Mouse (Mus musculus): ENCODE measurements around the gene Olfr556. TPM values are rescaled to one million over a fixed set of nuclear protein-coding genes. Genes with fewer than 3 reads are reported as not detected.
"Not testable (repeated sequence)": the region's sequence is repeated elsewhere in the genome, so short reads cannot be mapped to it uniquely, and the experiment has no call there.

Olfr556 gene
- not detected in 2 replicates for polyA plus RNA-seq (2015; fragmentation: Nextera tagmentation; extraction: Ambion mirVana)

DNA sequence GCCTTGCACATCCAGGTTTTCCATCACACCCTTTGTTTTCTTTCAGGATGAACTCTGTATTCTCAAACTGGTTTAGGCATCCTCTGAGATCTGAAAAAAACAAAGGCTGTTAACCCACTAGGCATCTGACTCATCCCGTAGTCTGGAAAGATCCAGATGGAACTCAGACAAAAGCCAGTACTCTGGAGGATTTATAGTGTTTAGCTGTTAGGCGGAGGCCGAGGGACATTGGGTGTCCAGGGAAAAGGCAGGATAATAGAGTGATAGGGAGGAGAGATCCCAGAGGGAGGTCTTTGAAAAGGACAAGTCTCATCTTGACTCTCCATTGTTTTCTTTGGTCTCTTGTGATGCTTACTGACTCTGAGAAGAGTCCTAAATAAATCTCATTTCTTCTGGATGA lies at the start of gene Olfr556:
Gene Olfr556 (plus strand): TSS at position 301 of the 400 bp plus-strand sequence.
- 44% methylated on average over 3 of the region's 3 CpGs for WGBS
- no peaks in the 10 kb centered on the region for H3K27me3 ChIP-seq (replicated peaks; ENCODE audit: control insufficient read depth, insufficient read depth, low read length)
- ATAC-seq = no peak

GRCm38 (mm10) chr7:102618118-102618517 lies 46.6 kb upstream of the Olfr556 start, which contains the start of gene Olfr553:
Olfr553 (minus strand) TSS chr7:102618218.
- Histone ChIP-seq H3K27ac (ENCODE audit: low read depth, low read length) (no peak within 1 kb of the TSS), H3K9me3 (ENCODE audit: control insufficient read depth, low read length) (no peaks in the 10 kb centered on the region), H3K27me3 (replicated peaks; ENCODE audit: control insufficient read depth, insufficient read depth, low read length) (no peaks in the 10 kb centered on the region), H3K4me1 (ENCODE audit: control insufficient read depth, insufficient read depth, low read depth, low read length) (no peaks in the 10 kb centered on the region), H3K4me3 (ENCODE audit: low read length) (no peak within 1 kb of the TSS), H3K4me2 (ENCODE audit: low read length) (no peak within 1 kb of the TSS), H3K36me3 (ENCODE audit: control insufficient read depth, insufficient read depth, low read length) (no peaks in the 10 kb centered on the region), H3K9ac (ENCODE audit: low read depth, low read length) (no peak within 1 kb of the TSS)
- ATAC-seq = no peak

More for the DNA sequence above, at the start of gene Olfr556:
- Histone ChIP-seq H3K9ac (ENCODE audit: low read depth, low read length) (no peak within 1 kb of the TSS), H3K36me3 (ENCODE audit: control insufficient read depth, insufficient read depth, low read length) (no peaks in the 10 kb centered on the region), H3K27ac (ENCODE audit: low read depth, low read length) (no peak within 1 kb of the TSS), H3K9me3 (ENCODE audit: control insufficient read depth, low read length) (no peaks in the 10 kb centered on the region), H3K4me3 (ENCODE audit: low read length) (no peak within 1 kb of the TSS), H3K4me2 (ENCODE audit: low read length) (no peak within 1 kb of the TSS), H3K4me1 (ENCODE audit: control insufficient read depth, insufficient read depth, low read depth, low read length) (no peaks in the 10 kb centered on the region)

GRCm38 (mm10) chr7:102619608-102620007 lies 45.1 kb upstream of the Olfr556 start:
- no peak overlapping the region for H3K4me2 ChIP-seq (ENCODE audit: low read length)
- ATAC-seq = no peak
- H3K9me3 ChIP-seq (ENCODE audit: control insufficient read depth, low read length) = no peaks in the 10 kb centered on the region
- 65% methylated on average over 5 of the region's 5 CpGs for WGBS
- H3K4me3 ChIP-seq (ENCODE audit: low read length) = no peak overlapping the region
- H3K36me3 ChIP-seq (ENCODE audit: control insufficient read depth, insufficient read depth, low read length) = no peaks in the 10 kb centered on the region
- no peaks in the 10 kb centered on the region for H3K4me1 ChIP-seq (ENCODE audit: control insufficient read depth, insufficient read depth, low read depth, low read length)
- H3K27ac ChIP-seq (ENCODE audit: low read depth, low read length) = no peak overlapping the region
- no peak overlapping the region for H3K9ac ChIP-seq (ENCODE audit: low read depth, low read length)
- no peaks in the 10 kb centered on the region for H3K27me3 ChIP-seq (replicated peaks; ENCODE audit: control insufficient read depth, insufficient read depth, low read length)

DNA sequence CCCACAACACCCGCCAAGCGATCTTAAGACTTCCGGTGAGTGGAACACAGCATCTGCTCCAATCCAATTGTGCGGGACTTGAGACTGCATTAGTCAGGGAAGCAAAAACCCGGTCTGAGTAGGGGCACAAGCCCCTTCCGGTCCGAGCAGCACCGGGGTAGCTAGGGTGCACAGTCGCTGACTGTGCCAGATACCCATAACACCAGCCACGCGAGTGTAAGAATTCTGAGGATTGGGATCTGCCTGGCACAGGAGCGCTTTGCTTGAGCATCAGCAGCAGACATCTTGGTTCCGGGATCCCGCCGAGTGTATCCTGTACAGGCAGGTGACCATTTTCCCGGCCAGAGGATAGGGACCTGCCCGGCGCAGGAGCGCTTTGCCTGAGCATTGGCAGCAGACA lies 44.3 kb upstream of the Olfr556 start:
- WGBS = 89% methylated on average over 15 of the region's 19 CpGs
- H3K27me3 ChIP-seq (replicated peaks; ENCODE audit: control insufficient read depth, insufficient read depth, low read length); H3K4me3 ChIP-seq (ENCODE audit: low read length); H3K27ac ChIP-seq (ENCODE audit: low read depth, low read length); ATAC-seq; H3K9ac ChIP-seq (ENCODE audit: low read depth, low read length); H3K9me3 ChIP-seq (ENCODE audit: control insufficient read depth, low read length); H3K36me3 ChIP-seq (ENCODE audit: control insufficient read depth, insufficient read depth, low read length); H3K4me1 ChIP-seq (ENCODE audit: control insufficient read depth, insufficient read depth, low read depth, low read length); H3K4me2 ChIP-seq (ENCODE audit: low read length): not testable (repeated sequence)

- no peak overlapping the region for H3K4me3 ChIP-seq (ENCODE audit: low read length)
- 39% methylated on average over 3 of the region's 3 CpGs for WGBS
These were observed 28.0 kb upstream of the Olfr556 start for GRCm38 (mm10) chr7:102636665-102637064.

GRCm38 (mm10) chr7:102638132-102638531 lies 26.6 kb upstream of the Olfr556 start, which contains the start of gene Olfr554:
Olfr554 (plus strand) TSS chr7:102638432.
- H3K9ac ChIP-seq (ENCODE audit: low read depth, low read length) = no peak within 1 kb of the TSS
- H3K36me3 ChIP-seq (ENCODE audit: control insufficient read depth, insufficient read depth, low read length) = no peaks in the 10 kb centered on the region
- H3K9me3 ChIP-seq (ENCODE audit: control insufficient read depth, low read length) = no peaks in the 10 kb centered on the region
- H3K27ac ChIP-seq (ENCODE audit: low read depth, low read length) = no peak within 1 kb of the TSS
- H3K27me3 ChIP-seq (replicated peaks; ENCODE audit: control insufficient read depth, insufficient read depth, low read length) = no peaks in the 10 kb centered on the region
- ATAC-seq = no peak
- no peak within 1 kb of the TSS for H3K4me2 ChIP-seq (ENCODE audit: low read length)
- H3K4me3 ChIP-seq (ENCODE audit: low read length) = no peak within 1 kb of the TSS
- WGBS = 87% methylated on average over 1 of the region's 1 CpGs
- no peaks in the 10 kb centered on the region for H3K4me1 ChIP-seq (ENCODE audit: control insufficient read depth, insufficient read depth, low read depth, low read length)

More at GRCm38 (mm10) chr7:102636665-102637064, 28.0 kb upstream of the Olfr556 start:
- no peaks in the 10 kb centered on the region for H3K9me3 ChIP-seq (ENCODE audit: control insufficient read depth, low read length)
- no peak for ATAC-seq
- H3K27me3 ChIP-seq (replicated peaks; ENCODE audit: control insufficient read depth, insufficient read depth, low read length) = no peaks in the 10 kb centered on the region
- no peaks in the 10 kb centered on the region for H3K36me3 ChIP-seq (ENCODE audit: control insufficient read depth, insufficient read depth, low read length)
- no peak overlapping the region for H3K9ac ChIP-seq (ENCODE audit: low read depth, low read length)
- no peaks in the 10 kb centered on the region for H3K4me1 ChIP-seq (ENCODE audit: control insufficient read depth, insufficient read depth, low read depth, low read length)
- H3K27ac ChIP-seq (ENCODE audit: low read depth, low read length) = no peak overlapping the region
- H3K4me2 ChIP-seq (ENCODE audit: low read length) = no peak overlapping the region

DNA sequence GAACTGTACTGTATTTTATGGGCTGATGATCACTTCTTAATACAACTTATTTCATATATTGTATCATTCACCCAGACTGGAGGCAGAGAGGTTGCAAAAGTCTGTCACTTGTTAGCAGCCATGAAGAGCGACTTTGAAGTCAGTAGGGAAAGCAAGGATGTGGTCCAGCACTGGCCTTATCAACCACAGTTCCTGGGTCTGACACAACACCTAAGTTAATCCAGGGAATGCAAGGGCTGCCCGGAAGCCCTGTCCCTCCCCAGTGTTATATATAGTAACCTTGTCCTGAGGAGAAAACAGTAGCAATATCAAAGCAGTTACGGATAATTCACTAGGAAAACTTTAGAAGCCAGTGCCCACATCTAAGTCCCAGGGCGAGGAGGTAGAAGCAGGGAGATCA lies 19.8 kb upstream of the Olfr556 start:
- not testable (repeated sequence) for H3K9ac ChIP-seq (ENCODE audit: low read depth, low read length); H3K4me3 ChIP-seq (ENCODE audit: low read length); H3K4me2 ChIP-seq (ENCODE audit: low read length); ATAC-seq; H3K27ac ChIP-seq (ENCODE audit: low read depth, low read length); H3K9me3 ChIP-seq (ENCODE audit: control insufficient read depth, low read length); H3K27me3 ChIP-seq (replicated peaks; ENCODE audit: control insufficient read depth, insufficient read depth, low read length); H3K4me1 ChIP-seq (ENCODE audit: control insufficient read depth, insufficient read depth, low read depth, low read length); H3K36me3 ChIP-seq (ENCODE audit: control insufficient read depth, insufficient read depth, low read length)
- WGBS = 87% methylated on average over 4 of the region's 4 CpGs

DNA sequence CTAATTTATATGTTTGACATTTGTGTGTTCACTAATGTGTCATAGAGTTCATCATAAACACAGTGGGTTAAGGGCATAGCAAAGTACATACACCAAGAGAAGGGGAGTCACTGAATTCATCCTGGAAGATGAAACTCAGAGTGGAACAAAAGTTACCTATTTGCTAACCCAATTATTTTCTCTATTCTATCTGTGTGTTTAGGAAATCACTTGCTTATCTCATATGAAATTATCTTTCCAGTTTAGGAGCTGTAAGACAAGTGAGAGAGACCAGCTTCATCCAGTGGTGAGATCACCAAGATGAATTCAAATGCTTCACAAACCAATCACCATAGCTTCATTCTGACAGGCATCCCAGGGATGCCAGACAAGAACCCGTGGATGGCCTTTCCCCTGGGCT lies 6.2 kb upstream of the Olfr556 start, which contains the start of gene Olfr555:
Gene Olfr555 (plus strand): TSS at position 301 of the 400 bp plus-strand sequence.
- Histone ChIP-seq H3K27me3 (replicated peaks; ENCODE audit: control insufficient read depth, insufficient read depth, low read length) (no peaks in the 10 kb centered on the region), H3K27ac (ENCODE audit: low read depth, low read length) (no peak within 1 kb of the TSS), H3K9me3 (ENCODE audit: control insufficient read depth, low read length) (no peaks in the 10 kb centered on the region), H3K4me2 (ENCODE audit: low read length) (no peak within 1 kb of the TSS), H3K9ac (ENCODE audit: low read depth, low read length) (no peak within 1 kb of the TSS), H3K36me3 (ENCODE audit: control insufficient read depth, insufficient read depth, low read length) (no peaks in the 10 kb centered on the region), H3K4me3 (ENCODE audit: low read length) (no peak within 1 kb of the TSS), H3K4me1 (ENCODE audit: control insufficient read depth, insufficient read depth, low read depth, low read length) (no peaks in the 10 kb centered on the region)
- 84% methylated on average over 1 of the region's 1 CpGs for WGBS
- no peak for ATAC-seq

GRCm38 (mm10) chr7:102665378-102665777 lies 679 bp downstream of the Olfr556 start:
- no peaks in the 10 kb centered on the region for H3K27me3 ChIP-seq (replicated peaks; ENCODE audit: control insufficient read depth, insufficient read depth, low read length)
- no peak overlapping the region for H3K9ac ChIP-seq (ENCODE audit: low read depth, low read length)
- no peak overlapping the region for H3K27ac ChIP-seq (ENCODE audit: low read depth, low read length)
- no peak overlapping the region for H3K4me3 ChIP-seq (ENCODE audit: low read length)
- no peaks in the 10 kb centered on the region for H3K4me1 ChIP-seq (ENCODE audit: control insufficient read depth, insufficient read depth, low read depth, low read length)
- no peak overlapping the region for H3K4me2 ChIP-seq (ENCODE audit: low read length)
- no peaks in the 10 kb centered on the region for H3K36me3 ChIP-seq (ENCODE audit: control insufficient read depth, insufficient read depth, low read length)
- WGBS = 50% methylated on average over 2 of the region's 2 CpGs
- no peaks in the 10 kb centered on the region for H3K9me3 ChIP-seq (ENCODE audit: control insufficient read depth, low read length)
- ATAC-seq = no peak

DNA sequence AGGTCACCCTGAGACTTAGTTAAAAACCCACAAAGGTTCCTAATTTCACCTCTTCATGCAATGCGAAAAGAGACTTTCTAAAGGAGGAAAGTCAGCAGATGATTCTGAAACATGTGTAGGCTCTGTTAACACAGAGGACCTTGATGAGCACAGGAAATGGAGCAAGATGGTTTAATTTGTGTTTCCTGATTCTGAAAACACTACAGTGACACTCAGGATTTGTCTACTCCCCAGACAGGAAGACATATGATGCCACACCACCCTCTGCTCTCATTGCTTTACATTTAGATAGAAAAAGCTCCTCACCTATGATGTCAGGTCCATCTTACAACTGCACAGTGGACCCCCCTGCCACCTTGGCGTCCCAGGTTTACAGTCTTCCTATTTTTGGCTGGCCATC lies 11.5 kb downstream of the Olfr556 start:
- no peak for ATAC-seq
- Histone ChIP-seq H3K9ac (ENCODE audit: low read depth, low read length) (no peak overlapping the region), H3K27ac (ENCODE audit: low read depth, low read length) (no peak overlapping the region), H3K4me1 (ENCODE audit: control insufficient read depth, insufficient read depth, low read depth, low read length) (no peaks in the 10 kb centered on the region), H3K36me3 (ENCODE audit: control insufficient read depth, insufficient read depth, low read length) (no peaks in the 10 kb centered on the region), H3K4me2 (ENCODE audit: low read length) (no peak overlapping the region), H3K4me3 (ENCODE audit: low read length) (no peak overlapping the region), H3K9me3 (ENCODE audit: control insufficient read depth, low read length) (no peaks in the 10 kb centered on the region), H3K27me3 (replicated peaks; ENCODE audit: control insufficient read depth, insufficient read depth, low read length) (no peaks in the 10 kb centered on the region)
- WGBS = 85% methylated on average over 2 of the region's 2 CpGs

All from hindbrain, embryonic 16.5 days (tissue).